Mouse (Mus musculus): Measurements from ENCODE around the gene Fuca1.

DNA sequence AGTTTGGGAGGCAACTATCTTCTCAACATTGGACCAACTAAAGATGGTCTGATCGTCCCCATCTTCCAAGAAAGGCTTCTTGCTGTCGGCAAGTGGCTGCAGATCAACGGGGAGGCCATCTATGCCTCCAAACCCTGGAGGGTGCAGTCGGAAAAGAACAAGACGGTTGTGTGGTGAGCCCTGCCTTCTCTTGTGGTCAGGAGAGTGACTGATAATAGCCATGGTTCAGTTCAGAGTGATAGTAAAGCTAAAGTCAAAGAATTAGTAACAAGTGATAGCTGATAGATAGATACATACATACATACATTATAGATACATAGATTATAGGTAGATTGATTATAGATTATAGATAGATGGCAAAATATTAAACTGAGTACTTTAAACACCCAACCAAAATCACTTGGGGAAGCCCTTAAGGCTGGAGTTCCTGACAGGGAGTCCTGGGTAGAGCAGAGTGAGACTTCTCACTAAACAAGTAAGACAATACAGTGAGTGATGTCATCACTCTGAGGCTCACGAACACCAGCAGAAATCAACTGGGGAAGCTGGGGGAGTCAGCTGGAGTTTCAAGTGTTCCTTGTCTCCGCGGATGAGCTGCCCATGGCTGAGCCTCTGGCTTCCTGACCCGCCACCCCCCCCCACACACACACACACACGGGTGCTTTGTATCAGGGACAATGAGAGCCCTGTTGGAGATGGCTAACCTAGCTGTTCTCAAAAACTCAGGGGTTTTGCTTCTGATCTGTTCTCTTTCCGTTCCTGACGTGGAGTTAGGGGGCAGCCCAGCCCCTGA, 14.4 kb downstream of the Fuca1 start:
- no peak for TF ChIP-seq CTCF (IDR thresholded peaks at IDR 0.05; ENCODE audit: control insufficient read depth, insufficient read depth, low read length)
- TF ChIP-seq POLR2A (IDR thresholded peaks at IDR 0.05; ENCODE audit: borderline replicate concordance, control insufficient read depth, low read depth, low read length): no peak

Data from bone marrow, adult 2 months (tissue).